In the genomic region with DNA sequence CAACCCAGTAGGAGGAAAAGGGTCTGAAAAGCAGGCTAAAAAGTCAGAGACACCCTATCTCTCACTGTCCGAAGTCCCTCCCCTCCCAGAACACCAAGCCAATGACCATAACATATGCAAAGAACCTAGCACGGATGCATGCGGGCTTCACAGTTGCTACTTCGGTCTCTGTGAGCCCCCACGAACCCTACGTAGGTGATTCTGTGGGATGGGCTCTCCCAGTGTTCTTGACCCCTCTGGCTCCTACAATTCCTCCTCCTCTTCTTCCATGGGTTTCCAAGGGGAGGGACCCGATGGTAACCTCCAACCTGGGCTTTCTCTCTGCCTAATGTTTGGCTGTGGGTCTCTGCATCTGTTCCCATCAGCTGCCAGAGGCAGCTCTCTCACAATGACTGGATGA, we compare ENCODE assay signal across 20 mouse cellular contexts. TPM values are rescaled to one million over a fixed set of nuclear protein-coding genes. Genes with fewer than 3 reads are reported as not detected.
DNase-seq lines count a peak whose midpoint lies in the region; ATAC-seq and TF ChIP-seq lines count a peak whose summit lies in the region.
"Had no signal": no experiment of that assay in that cellular context is flagged by ENCODE, and none has a peak within 500 bp of the region (broad histone marks: within the 10 kb centered on the region; RNA-seq: fewer than 3 reads in every experiment).

No protein-coding gene starts in this region.

- no peak for ATAC-seq in liver, postnatal 0 days
- ATAC-seq in liver, embryonic 12.5 days, result no peak
- ATAC-seq in midbrain, embryonic 11.5 days (ENCODE audit: low FRiP score), result no peak
- ATAC-seq: activated CD4-positive, CD25-positive, alpha-beta regulatory T cell, adult 4 months; forebrain, embryonic 13.5 days; forebrain, embryonic 15.5 days had no signal

- WGBS in heart, embryonic 10.5 days, result 70% methylated on average over 7 of the region's 7 CpGs
- WGBS in liver, postnatal 0 days (ENCODE audit: insufficient replicate concordance), result 77% methylated on average over 7 of the region's 7 CpGs
- WGBS in liver, embryonic 12.5 days (ENCODE audit: insufficient replicate concordance), result 74% methylated on average over 7 of the region's 7 CpGs
- WGBS in limb, embryonic 10.5 days, result 80% methylated on average over 7 of the region's 7 CpGs
- WGBS in midbrain, embryonic 11.5 days, result 82% methylated on average over 7 of the region's 7 CpGs

- H3K4me3 ChIP-seq in heart, embryonic 10.5 days, result no peak overlapping the region
- H3K4me3 ChIP-seq in liver, postnatal 0 days (ENCODE audit: low read depth, low read length), result no peak overlapping the region
- no peak overlapping the region for H3K4me3 ChIP-seq in liver, embryonic 12.5 days
- no peak overlapping the region for H3K4me3 ChIP-seq in limb, embryonic 10.5 days
- H3K4me3 ChIP-seq in midbrain, embryonic 11.5 days (ENCODE audit: low read depth, low read length), result no peak overlapping the region
- H3K4me3 ChIP-seq: embryonic facial prominence, embryonic 10.5 days; embryonic facial prominence, embryonic 12.5 days; forebrain, embryonic 13.5 days; forebrain, embryonic 15.5 days had no signal

- H3K9me3 ChIP-seq in heart, embryonic 10.5 days, result no peaks in the 10 kb centered on the region
- H3K9me3 ChIP-seq in liver, postnatal 0 days (ENCODE audit: low read length), result no peaks in the 10 kb centered on the region
- no peaks in the 10 kb centered on the region for H3K9me3 ChIP-seq in liver, embryonic 12.5 days (replicated peaks)
- no peaks in the 10 kb centered on the region for H3K9me3 ChIP-seq in limb, embryonic 10.5 days (replicated peaks)
- H3K9me3 ChIP-seq in midbrain, embryonic 11.5 days (ENCODE audit: control insufficient read depth, low read length), result no peaks in the 10 kb centered on the region
- H3K9me3 ChIP-seq: embryonic facial prominence, embryonic 10.5 days; embryonic facial prominence, embryonic 12.5 days; forebrain, embryonic 13.5 days; forebrain, embryonic 15.5 days had no signal

- no peak for TF ChIP-seq EP300 in liver, postnatal 0 days (IDR thresholded peaks at IDR 0.05; ENCODE audit: low read depth)

- H3K4me1 ChIP-seq in heart, embryonic 10.5 days, result peaks cover 11% of the 10 kb centered on the region
- H3K4me1 ChIP-seq in liver, postnatal 0 days (ENCODE audit: insufficient read depth), result peaks cover 11% of the 10 kb centered on the region
- peaks cover 17% of the 10 kb centered on the region for H3K4me1 ChIP-seq in liver, embryonic 12.5 days
- H3K4me1 ChIP-seq in limb, embryonic 10.5 days, result peaks cover 11% of the 10 kb centered on the region
- H3K4me1 ChIP-seq in midbrain, embryonic 11.5 days (ENCODE audit: control insufficient read depth, insufficient read depth, low read length), result no peaks in the 10 kb centered on the region
- H3K4me1 ChIP-seq: embryonic facial prominence, embryonic 12.5 days had no signal

- peaks cover 24% of the 10 kb centered on the region for H3K27me3 ChIP-seq in heart, embryonic 10.5 days (ENCODE audit: insufficient read depth, poor library complexity, severe bottlenecking)
- H3K27me3 ChIP-seq in liver, postnatal 0 days (ENCODE audit: insufficient read depth, low read length), result no peaks in the 10 kb centered on the region
- peaks cover 14% of the 10 kb centered on the region for H3K27me3 ChIP-seq in liver, embryonic 12.5 days (replicated peaks)
- no peaks in the 10 kb centered on the region; the same call in 1 of the 2 replicates for H3K27me3 ChIP-seq in limb, embryonic 10.5 days (ENCODE audit: low read depth, poor library complexity, severe bottlenecking)
- H3K27me3 ChIP-seq in midbrain, embryonic 11.5 days (ENCODE audit: control insufficient read depth, insufficient read depth, low read length), result no peaks in the 10 kb centered on the region
- H3K27me3 ChIP-seq: embryonic facial prominence, embryonic 12.5 days; forebrain, embryonic 15.5 days had no signal

- TF ChIP-seq CTCF in liver, postnatal 0 days (IDR thresholded peaks at IDR 0.05; ENCODE audit: low read depth), result no peak

- no peak overlapping the region for H3K4me2 ChIP-seq in liver, postnatal 0 days (ENCODE audit: low read depth, low read length)
- no peak overlapping the region for H3K4me2 ChIP-seq in liver, embryonic 12.5 days
- no peak overlapping the region for H3K4me2 ChIP-seq in midbrain, embryonic 11.5 days
- H3K4me2 ChIP-seq: embryonic facial prominence, embryonic 12.5 days; forebrain, embryonic 13.5 days; forebrain, embryonic 15.5 days had no signal

- intact Hi-C loops in heart, postnatal 36 days (cut with DNase I), result loop anchor here (1.0 to 5.0 kb wide), 2 partner anchors 54 to 109 kb away; a partner anchor contains a TSS

- DNase-seq in heart, embryonic 10.5 days (ENCODE audit: low spot score), result peak; percentile 52
- DNase-seq in heart, postnatal 36 days, result no peak
- peak; percentile 7 for DNase-seq in liver, postnatal 0 days
- DNase-seq in R1 (ENCODE audit: low read depth, low spot score), result peak; percentile 8
- peak; percentile 25 for DNase-seq in limb, embryonic 10.5 days (ENCODE audit: low spot score)
- DNase-seq in midbrain, embryonic 11.5 days (ENCODE audit: low spot score, missing footprints), result no peak
- DNase-seq: adrenal gland, adult 8-10 months; adrenal gland, postnatal 14 days; adrenal gland, postnatal 36 days; cerebellum, adult 11-12 months; cerebellum, adult 2 months; cerebellum, adult 9-10 months; cerebellum, postnatal 10 days; cerebellum, postnatal 25 days had no signal

- no peak overlapping the region for H3K9ac ChIP-seq in liver, postnatal 0 days (replicated peaks)
- no peak overlapping the region for H3K9ac ChIP-seq in liver, embryonic 12.5 days
- no peak overlapping the region for H3K9ac ChIP-seq in midbrain, embryonic 11.5 days (ENCODE audit: low read length)
- H3K9ac ChIP-seq: embryonic facial prominence, embryonic 12.5 days; forebrain, embryonic 13.5 days; forebrain, embryonic 15.5 days had no signal

- H3K36me3 ChIP-seq in heart, embryonic 10.5 days, result no peaks in the 10 kb centered on the region
- H3K36me3 ChIP-seq in liver, postnatal 0 days (replicated peaks; ENCODE audit: insufficient read depth, low read length), result no peaks in the 10 kb centered on the region
- no peaks in the 10 kb centered on the region for H3K36me3 ChIP-seq in liver, embryonic 12.5 days
- no peaks in the 10 kb centered on the region for H3K36me3 ChIP-seq in limb, embryonic 10.5 days
- H3K36me3 ChIP-seq in midbrain, embryonic 11.5 days (ENCODE audit: control insufficient read depth, insufficient read depth, low read length), result no peaks in the 10 kb centered on the region
- H3K36me3 ChIP-seq: embryonic facial prominence, embryonic 10.5 days; embryonic facial prominence, embryonic 12.5 days; forebrain, embryonic 15.5 days had no signal

- H3K27ac ChIP-seq in heart, embryonic 10.5 days, result no peak overlapping the region
- no peak overlapping the region for H3K27ac ChIP-seq in liver, postnatal 0 days (ENCODE audit: low read depth)
- H3K27ac ChIP-seq in liver, embryonic 12.5 days, result no peak overlapping the region
- no peak overlapping the region for H3K27ac ChIP-seq in limb, embryonic 10.5 days
- H3K27ac ChIP-seq in midbrain, embryonic 11.5 days (ENCODE audit: low read depth, low read length), result no peak overlapping the region
- H3K27ac ChIP-seq: embryonic facial prominence, embryonic 10.5 days; embryonic facial prominence, embryonic 12.5 days; forebrain, embryonic 13.5 days; forebrain, embryonic 15.5 days had no signal

RNA-seq across cellular contexts. Expression of a gene that starts 3.1 kb away (rescaled TPM):
- 1.6 and 2.8 TPM in 2 replicates for polyA plus RNA-seq in heart, embryonic 10.5 days (2016; fragmentation: Nextera tagmentation; extraction: Ambion mirVana)
- total RNA-seq in heart, postnatal 36 days (2021), result under 1 TPM in 1 of 2 experiments, not detected in 1; 0.06 TPM
- 0.05 and 0.06 TPM in 2 replicates for polyA plus RNA-seq in liver, postnatal 0 days (2015; fragmentation: Nextera tagmentation; extraction: Ambion mirVana)
- polyA plus RNA-seq in liver, embryonic 12.5 days (2016; fragmentation: Nextera tagmentation; extraction: Ambion mirVana), result 0.48 and 0.57 TPM in 2 replicates
- polyA plus RNA-seq in limb, embryonic 10.5 days (2016; fragmentation: Nextera tagmentation; extraction: Ambion mirVana), result 3.6 and 5.6 TPM in 2 replicates
- polyA plus RNA-seq in midbrain, embryonic 11.5 days (2014; fragmentation: Nextera tagmentation; extraction: Ambion mirVana), result 8.7 TPM in 2 replicates

RNA-seq across cellular contexts. Expression of a gene that starts 9.7 kb away (rescaled TPM):
- 37.1 and 40.8 TPM in 2 replicates for polyA plus RNA-seq in heart, embryonic 10.5 days (2016; fragmentation: Nextera tagmentation; extraction: Ambion mirVana)
- total RNA-seq in heart, postnatal 36 days (2021), result 10 to 100 TPM; 33.2 to 33.9 TPM
- 10.3 and 12.4 TPM in 2 replicates for polyA plus RNA-seq in liver, postnatal 0 days (2015; fragmentation: Nextera tagmentation; extraction: Ambion mirVana)
- 24.1 and 24.5 TPM in 2 replicates for polyA plus RNA-seq in liver, embryonic 12.5 days (2016; fragmentation: Nextera tagmentation; extraction: Ambion mirVana)
- 22.8 and 31.1 TPM in 2 replicates for polyA plus RNA-seq in limb, embryonic 10.5 days (2016; fragmentation: Nextera tagmentation; extraction: Ambion mirVana)
- polyA plus RNA-seq in midbrain, embryonic 11.5 days (2014; fragmentation: Nextera tagmentation; extraction: Ambion mirVana), result 45.5 and 48.6 TPM in 2 replicates

Comparison
In these comparisons a context has a peak if more than half of its experiments do, and no peak if none do; other contexts are left out.
1. DNase-seq: peak in heart, embryonic 10.5 days (single experiment), liver, postnatal 0 days (single experiment), R1 (single experiment) and limb, embryonic 10.5 days (single experiment); none in heart, postnatal 36 days (0 of 2) and midbrain, embryonic 11.5 days (single experiment).